Mouse (Mus musculus) limb, embryonic 12.5 days (tissue): ENCODE measurements at regions not wholly inside any gene's neighbourhood (a gene's known extent, or its start where the extent isn't known, plus 50 kb on each side); places are given as distances from the start of the nearest gene placed in this dataset.

ENCODE experiments used
- ATAC-seq: fragments of 200-750 bp; cut with Nextera tagmentation; 2 replicates; pipeline ENCODE4 v1.8.0; 2017; ENCODE audit warnings: low read depth, moderate TSS enrichment; ENCODE audit not compliant: insufficient number of reproducible peaks, insufficient read depth, low FRiP score, low TSS enrichment
- H3K27ac ChIP-seq: fragments of 300-500 bp; sonication (generic); 2 replicates; pipeline ENCODE4 v1.5.1; 2016; ENCODE audit warnings: mild to moderate bottlenecking, moderate library complexity
- H3K27me3 ChIP-seq: fragments of 300-500 bp; sonication (generic); 2 replicates; pipeline ENCODE4 v1.6.1; 2016; ENCODE audit warnings: mild to moderate bottlenecking, moderate library complexity
- H3K36me3 ChIP-seq: fragments of 300-500 bp; sonication (generic); 2 replicates; pipeline ENCODE4 v1.6.1; 2016; ENCODE audit warnings: mild to moderate bottlenecking, moderate library complexity
- H3K4me1 ChIP-seq: fragments of 300-500 bp; sonication (generic); replicated peaks from 2 replicates; pipeline ENCODE4 v1.6.1; 2016
- H3K4me2 ChIP-seq: fragments of 300-500 bp; sonication (generic); 2 replicates; pipeline ENCODE4 v1.6.1; 2016; ENCODE audit warnings: mild to moderate bottlenecking, moderate library complexity
- H3K4me3 ChIP-seq: fragments of 300-500 bp; sonication (generic); replicated peaks from 2 replicates; pipeline ENCODE4 v1.5.1; 2016; ENCODE audit warnings: mild to moderate bottlenecking
- H3K9ac ChIP-seq: fragments of 300-500 bp; sonication (generic); replicated peaks from 2 replicates; pipeline ENCODE4 v1.6.1; 2016; ENCODE audit warnings: mild to moderate bottlenecking, moderate library complexity
- H3K9me3 ChIP-seq: fragments of 300-500 bp; sonication (generic); 2 replicates; pipeline ENCODE4 v1.6.1; 2016; ENCODE audit warnings: mild to moderate bottlenecking, moderate library complexity
- whole genome bisulfite sequencing: fragments of 180-500 bp; shearing (Covaris S2); methylation state at CpG from one replicate; pipeline ENCODE4 v1.1.7; 2016; 5-methylcytosine and 5-hydroxymethylcytosine counted together

- Histone ChIP-seq H3K4me1 (peaks cover 31% of the 10 kb centered on the region), H3K27ac (no peak overlapping the region), H3K9me3 (no peaks in the 10 kb centered on the region), H3K9ac (no peak overlapping the region), H3K4me3 (no peak overlapping the region), H3K4me2 (no peak overlapping the region), H3K36me3 (no peaks in the 10 kb centered on the region), H3K27me3 (peaks cover 79% of the 10 kb centered on the region)
- WGBS, result 43% methylated on average over 2 of the region's 2 CpGs
- no peak for ATAC-seq
These were observed 268.8 kb downstream of the Meis1 start for GRCm38 (mm10) chr11:18750080-18750375.

GRCm38 (mm10) chr11:18749265-18750079, 269.3 kb downstream of the Meis1 start:
- 19% methylated on average over 9 of the region's 9 CpGs for WGBS
- peaks cover 78% of the 10 kb centered on the region for H3K27me3 ChIP-seq
- H3K9me3 ChIP-seq, result no peaks in the 10 kb centered on the region
- H3K4me2 ChIP-seq, result no peak overlapping the region
- H3K27ac ChIP-seq, result no peak overlapping the region
- peaks cover 27% of the 10 kb centered on the region for H3K4me1 ChIP-seq
- no peaks in the 10 kb centered on the region for H3K36me3 ChIP-seq
- no peak overlapping the region for H3K9ac ChIP-seq
- no peak overlapping the region for H3K4me3 ChIP-seq
- ATAC-seq, result no peak

GRCm38 (mm10) chr11:18747871-18748461, 270.8 kb downstream of the Meis1 start:
- no peak for ATAC-seq
- peaks cover 19% of the 10 kb centered on the region for H3K4me1 ChIP-seq
- no peak overlapping the region for H3K27ac ChIP-seq
- no peaks in the 10 kb centered on the region for H3K36me3 ChIP-seq
- H3K4me3 ChIP-seq, result no peak overlapping the region
- no peak overlapping the region for H3K9ac ChIP-seq
- no peak overlapping the region for H3K4me2 ChIP-seq
- no peaks in the 10 kb centered on the region for H3K9me3 ChIP-seq
- H3K27me3 ChIP-seq, result peaks cover 82% of the 10 kb centered on the region
- 9% methylated on average over 7 of the region's 7 CpGs for WGBS

GRCm38 (mm10) chr11:18747361-18747760, 271.4 kb downstream of the Meis1 start:
- Histone ChIP-seq H3K27ac (no peak overlapping the region), H3K9ac (no peak overlapping the region), H3K9me3 (no peaks in the 10 kb centered on the region), H3K4me2 (no peak overlapping the region), H3K4me1 (peaks cover 19% of the 10 kb centered on the region), H3K4me3 (no peak overlapping the region), H3K36me3 (no peaks in the 10 kb centered on the region), H3K27me3 (peaks cover 76% of the 10 kb centered on the region)
- ATAC-seq, result no peak; the same call in 1 of the 2 replicates
- WGBS, result 38% methylated on average over 9 of the region's 9 CpGs

- H3K4me3 ChIP-seq, result no peak overlapping the region
- H3K27ac ChIP-seq, result no peak overlapping the region
- H3K4me1 ChIP-seq, result peaks cover 19% of the 10 kb centered on the region
- no peaks in the 10 kb centered on the region for H3K36me3 ChIP-seq
- no peak for ATAC-seq
- WGBS, result 56% methylated on average over 5 of the region's 5 CpGs
- no peak overlapping the region for H3K9ac ChIP-seq
- no peaks in the 10 kb centered on the region for H3K9me3 ChIP-seq
- no peak overlapping the region for H3K4me2 ChIP-seq
- peaks cover 71% of the 10 kb centered on the region for H3K27me3 ChIP-seq
These were observed 272.3 kb downstream of the Meis1 start for GRCm38 (mm10) chr11:18746486-18746885.

GRCm38 (mm10) chr11:18745840-18746239, 272.9 kb downstream of the Meis1 start:
- H3K27me3 ChIP-seq, result peaks cover 65% of the 10 kb centered on the region
- H3K4me2 ChIP-seq, result no peak overlapping the region
- H3K9ac ChIP-seq, result no peak overlapping the region
- ATAC-seq, result no peak
- H3K27ac ChIP-seq, result no peak overlapping the region
- 38% methylated on average over 10 of the region's 10 CpGs for WGBS
- no peaks in the 10 kb centered on the region for H3K36me3 ChIP-seq
- H3K4me1 ChIP-seq, result peaks cover 19% of the 10 kb centered on the region
- H3K4me3 ChIP-seq, result no peak overlapping the region
- H3K9me3 ChIP-seq, result no peaks in the 10 kb centered on the region

- no peak overlapping the region for H3K27ac ChIP-seq
- peaks cover 5% of the 10 kb centered on the region; the same call in 1 of the 2 replicates for H3K27me3 ChIP-seq
- no peak overlapping the region for H3K9ac ChIP-seq
- 93% methylated on average over 4 of the region's 4 CpGs for WGBS
- H3K9me3 ChIP-seq, result no peaks in the 10 kb centered on the region
- no peak overlapping the region for H3K4me2 ChIP-seq
- no peaks in the 10 kb centered on the region for H3K4me1 ChIP-seq
- no peak for ATAC-seq
- H3K4me3 ChIP-seq, result no peak overlapping the region
- H3K36me3 ChIP-seq, result no peaks in the 10 kb centered on the region
These were observed 283.7 kb downstream of the Meis1 start for GRCm38 (mm10) chr11:18734904-18735664.

GRCm38 (mm10) chr11:18734075-18734474, 284.7 kb downstream of the Meis1 start:
- no peak overlapping the region for H3K4me2 ChIP-seq
- H3K27ac ChIP-seq, result no peak overlapping the region
- WGBS, result 89% methylated on average over 1 of the region's 1 CpGs
- H3K4me1 ChIP-seq, result no peaks in the 10 kb centered on the region
- H3K27me3 ChIP-seq, result peaks cover 5% of the 10 kb centered on the region; the same call in 1 of the 2 replicates
- no peak overlapping the region for H3K4me3 ChIP-seq
- no peaks in the 10 kb centered on the region for H3K9me3 ChIP-seq
- no peak overlapping the region for H3K9ac ChIP-seq
- no peaks in the 10 kb centered on the region for H3K36me3 ChIP-seq
- no peak for ATAC-seq

GRCm38 (mm10) chr11:18729742-18730141, 289.0 kb downstream of the Meis1 start:
- H3K9ac ChIP-seq, result no peak overlapping the region
- no peak overlapping the region for H3K4me2 ChIP-seq
- 55% methylated on average over 4 of the region's 4 CpGs for WGBS
- H3K27ac ChIP-seq, result no peak overlapping the region
- no peaks in the 10 kb centered on the region for H3K4me1 ChIP-seq
- ATAC-seq, result no peak
- peaks cover 12% of the 10 kb centered on the region; the same call in 1 of the 2 replicates for H3K27me3 ChIP-seq
- H3K4me3 ChIP-seq, result no peak overlapping the region
- no peaks in the 10 kb centered on the region for H3K36me3 ChIP-seq
- H3K9me3 ChIP-seq, result no peaks in the 10 kb centered on the region

- Histone ChIP-seq H3K4me2 (no peak overlapping the region), H3K27me3 (peaks cover 43% of the 10 kb centered on the region), H3K4me1 (no peaks in the 10 kb centered on the region), H3K27ac (no peak overlapping the region), H3K4me3 (no peak overlapping the region), H3K36me3 (no peaks in the 10 kb centered on the region), H3K9me3 (no peaks in the 10 kb centered on the region), H3K9ac (no peak overlapping the region)
- whole genome bisulfite sequencing, result 71% methylated on average over 8 of the region's 8 CpGs
- ATAC-seq, result no peak
These were observed 296.0 kb downstream of the Meis1 start for GRCm38 (mm10) chr11:18722770-18723169.

- H3K4me1 ChIP-seq, result peaks cover 30% of the 10 kb centered on the region
- H3K9ac ChIP-seq, result no peak overlapping the region
- no peak for ATAC-seq
- H3K27ac ChIP-seq, result no peak overlapping the region
- whole genome bisulfite sequencing, result 17% methylated on average over 1 of the region's 1 CpGs
- no peak overlapping the region for H3K4me3 ChIP-seq
- no peaks in the 10 kb centered on the region for H3K9me3 ChIP-seq
- H3K27me3 ChIP-seq, result peaks cover 39% of the 10 kb centered on the region
- H3K4me2 ChIP-seq, result no peak overlapping the region
- H3K36me3 ChIP-seq, result no peaks in the 10 kb centered on the region
These were observed 303.0 kb downstream of the Meis1 start for GRCm38 (mm10) chr11:18715851-18716126.
